Mouse (Mus musculus) testis, adult 2 months (tissue): ENCODE measurements around the gene Mgat5.

Experiments
- CTCF ChIP-seq: fragments of 200-500 bp; IDR thresholded peaks from 2 replicates; pipeline ENCODE4 v1.5.1; 2012; ENCODE audit warnings: low read depth, mild to moderate bottlenecking, inconsistent platforms, low read length, moderate library complexity; ENCODE audit not compliant: control insufficient read depth, insufficient read depth, insufficient replicate concordance
- POLR2A ChIP-seq: fragments of 200-500 bp; IDR thresholded peaks from 2 replicates; pipeline ENCODE4 v1.6.1; 2012; ENCODE audit warnings: low read depth, mild to moderate bottlenecking, inconsistent platforms, low read length, moderate library complexity; ENCODE audit not compliant: control insufficient read depth

- TF ChIP-seq CTCF (no peak), POLR2A (no peak)
These were observed 116.8 kb downstream of the Mgat5 start for GRCm38 (mm10) chr1:127321638-127322037.
